Mouse (Mus musculus) kidney, adult 2 months (tissue): ENCODE measurements around the gene Trim10.

ENCODE experiments used
- CTCF ChIP-seq: fragments of 200-500 bp; conservative IDR thresholded peaks from 2 replicates; pipeline ENCODE4 v1.5.1; 2011; ENCODE audit warnings: low read depth, mild to moderate bottlenecking, control low read depth, low read length, moderate library complexity, mixed read lengths; ENCODE audit not compliant: insufficient read depth, insufficient read length
- POLR2A ChIP-seq: fragments of 200-500 bp; IDR thresholded peaks from one replicate; pipeline ENCODE4 v1.6.1; 2011; ENCODE audit warnings: low read depth, low read length, control low read depth

GRCm38 (mm10) chr17:36923491-36923890, 54.1 kb downstream of the Trim10 start:
- TF ChIP-seq POLR2A (no peak), CTCF (no peak)
